Mouse (Mus musculus): ENCODE measurements around the gene Ago3.

- TF ChIP-seq UBTF (IDR thresholded peaks at IDR 0.05; ENCODE audit: low read depth, low read length) (no peak), POLR2A (IDR thresholded peaks at IDR 0.05; ENCODE audit: low read depth, low read length) (no peak), JUND (conservative IDR thresholded peaks at IDR 0.05; ENCODE audit: low read depth, low read length) (no peak), CTCF (conservative IDR thresholded peaks at IDR 0.05 in 1 of 2, IDR thresholded peaks at IDR 0.05 in 1 of 2; ENCODE audit: low read depth in 2 of 2, low read length in 2 of 2) (no peak), RAD21 (IDR thresholded peaks at IDR 0.05; ENCODE audit: low read depth, low read length) (no peak), CHD1 (IDR thresholded peaks at IDR 0.05; ENCODE audit: low read depth, low read length) (no peak), PAX5 (IDR thresholded peaks at IDR 0.05; ENCODE audit: low read length) (no peak)
These were observed 43.7 kb upstream of the Ago3 start for GRCm38 (mm10) chr4:126473031-126473430.

Data from CH12.LX (cell line).